Mouse (Mus musculus): ENCODE measurements around the gene Tmem147.

DNA sequence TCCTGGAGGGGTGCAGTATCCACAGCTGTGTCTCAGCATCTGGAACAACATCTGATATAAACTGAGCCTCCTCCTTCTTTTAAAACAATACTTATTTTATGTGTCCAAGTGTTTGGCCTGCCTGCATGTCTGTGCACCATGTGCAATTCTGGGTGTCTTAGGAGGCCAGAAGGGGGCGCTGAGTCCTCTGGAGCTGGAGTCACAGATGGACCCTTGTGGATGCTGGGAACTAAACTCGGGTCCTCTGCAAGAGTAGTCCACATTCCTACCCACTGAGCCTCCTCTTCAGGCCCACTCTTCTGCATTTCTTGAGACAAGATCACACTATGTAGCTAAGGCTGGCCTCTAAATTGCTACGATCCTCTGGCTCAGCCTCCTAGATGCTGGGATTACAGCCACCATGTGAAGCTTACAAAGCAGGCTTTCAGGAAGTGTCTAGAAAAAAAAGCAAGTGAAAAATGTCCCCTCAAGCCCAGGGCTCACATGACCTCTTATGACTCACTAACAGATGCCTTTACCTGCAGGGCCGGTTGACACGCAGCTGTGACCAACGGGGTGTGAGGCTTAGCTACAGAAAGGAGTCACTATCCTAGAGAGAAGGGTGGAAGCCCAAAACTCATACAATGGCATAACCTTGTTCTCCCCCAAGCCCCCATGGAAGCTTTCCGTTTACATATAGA lies 18.3 kb upstream of the Tmem147 start:
- TF ChIP-seq CTCF (IDR thresholded peaks at IDR 0.05; ENCODE audit: insufficient read depth, low read depth, low read length), result no peak
- no peak for TF ChIP-seq POLR2A (IDR thresholded peaks at IDR 0.05; ENCODE audit: insufficient read depth, low read depth, low read length)
